In the genomic region with DNA sequence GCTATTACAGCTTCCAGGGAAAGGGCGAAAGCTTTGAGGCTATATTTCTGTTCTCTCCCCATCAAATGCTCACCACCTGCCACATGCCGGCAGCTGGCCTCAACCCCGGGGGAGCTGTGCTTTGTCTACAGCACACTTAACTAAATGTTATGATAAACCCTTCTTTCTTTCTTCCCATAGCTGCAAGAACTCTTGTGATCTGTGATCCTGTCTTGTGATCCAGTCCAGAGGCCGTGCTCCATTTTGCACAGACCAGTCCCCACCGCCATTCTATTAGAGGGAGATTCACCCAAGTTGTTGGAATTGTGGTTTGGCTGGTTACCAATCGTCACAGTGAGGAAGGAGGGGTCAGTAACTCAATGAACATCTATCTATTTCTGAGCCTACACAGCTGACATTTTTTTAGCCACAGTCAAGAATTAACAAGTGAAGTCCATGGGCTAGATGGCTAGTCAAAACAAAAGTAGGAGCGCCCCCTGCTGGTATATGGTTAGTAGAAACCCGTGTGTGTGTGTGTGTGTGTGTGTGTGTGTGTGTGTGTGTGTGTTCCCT, we compare ENCODE assay signal across 8 mouse cellular contexts.
DNase-seq lines count a peak whose midpoint lies in the region; ATAC-seq lines count a peak whose summit lies in the region.

No protein-coding gene starts in this region.

- H3K27ac ChIP-seq in hindbrain, embryonic 14.5 days: no peak overlapping the region
- H3K27ac ChIP-seq in limb, embryonic 10.5 days: no peak overlapping the region

- 18% methylated on average over 8 of the region's 8 CpGs for WGBS in hindbrain, embryonic 14.5 days
- 32% methylated on average over 8 of the region's 8 CpGs for WGBS in limb, embryonic 10.5 days

- ATAC-seq in hindbrain, embryonic 14.5 days (ENCODE audit: low FRiP score): peak; percentile 68
- no peak for ATAC-seq in activated CD4-positive, CD25-positive, alpha-beta regulatory T cell, adult 4 months

- H3K4me2 ChIP-seq in hindbrain, embryonic 14.5 days (replicated peaks): no peak overlapping the region

- intact Hi-C loops in gastrocnemius, postnatal 14 days (cut with DNase I; ENCODE audit: low total_unique reads): no loop called here
- intact Hi-C loops in gastrocnemius, postnatal 36 days (cut with DNase I): no loop called here

- no peaks in the 10 kb centered on the region for H3K27me3 ChIP-seq in hindbrain, embryonic 14.5 days (ENCODE audit: control insufficient read depth, insufficient read depth, low read length)
- H3K27me3 ChIP-seq in limb, embryonic 10.5 days (ENCODE audit: low read depth, poor library complexity, severe bottlenecking): no peaks in the 10 kb centered on the region

- H3K4me3 ChIP-seq in hindbrain, embryonic 14.5 days (replicated peaks; ENCODE audit: low read length): no peak overlapping the region
- no peak overlapping the region for H3K4me3 ChIP-seq in limb, embryonic 10.5 days

- peak; percentile 31 for DNase-seq in gastrocnemius, postnatal 14 days
- DNase-seq in gastrocnemius, postnatal 36 days: no peak
- DNase-seq in WW6 (ENCODE audit: low read depth, low spot score): peak; percentile 18
- DNase-seq in embryo, embryonic 11.5 days (ENCODE audit: low read depth, low spot score): peak; percentile 41
- peak; percentile 74 for DNase-seq in hindbrain, embryonic 14.5 days (ENCODE audit: low spot score)
- DNase-seq in limb, embryonic 10.5 days (ENCODE audit: low spot score): peak; percentile 76
- DNase-seq in neural tube, embryonic 10.5 days (ENCODE audit: extremely low spot score, low spot score): peak; percentile 69

- H3K9ac ChIP-seq in hindbrain, embryonic 14.5 days: no peak overlapping the region

- H3K36me3 ChIP-seq in hindbrain, embryonic 14.5 days (replicated peaks; ENCODE audit: control insufficient read depth, insufficient read depth): no peaks in the 10 kb centered on the region
- no peaks in the 10 kb centered on the region for H3K36me3 ChIP-seq in limb, embryonic 10.5 days

- peaks cover 11% of the 10 kb centered on the region for H3K4me1 ChIP-seq in hindbrain, embryonic 14.5 days (replicated peaks; ENCODE audit: control insufficient read depth, insufficient read depth, low read length)
- peaks cover 12% of the 10 kb centered on the region for H3K4me1 ChIP-seq in limb, embryonic 10.5 days

- no peaks in the 10 kb centered on the region for H3K9me3 ChIP-seq in hindbrain, embryonic 14.5 days (ENCODE audit: control insufficient read depth, low read length)
- no peaks in the 10 kb centered on the region for H3K9me3 ChIP-seq in limb, embryonic 10.5 days (replicated peaks)

Comparison
In these comparisons a context has a peak if more than half of its experiments do, and no peak if none do; other contexts are left out.
1. DNase-seq: peak in gastrocnemius, postnatal 14 days (single experiment), WW6 (single experiment), embryo, embryonic 11.5 days (single experiment), hindbrain, embryonic 14.5 days (single experiment), limb, embryonic 10.5 days (single experiment) and neural tube, embryonic 10.5 days (single experiment); none in gastrocnemius, postnatal 36 days (0 of 2).